Mouse (Mus musculus) kidney, postnatal 36 days (tissue): ENCODE measurements around the gene Armh1.
"Not testable (repeated sequence)": the region's sequence is repeated elsewhere in the genome, so short reads cannot be mapped to it uniquely, and the experiment has no call there.

ENCODE experiments used
- DNase-seq, 2 experiments: peaks; one replicate each; pipeline ENCODE4 v3.0.0; 2021 to 2022; ENCODE audit warnings: mixed read lengths in 2 of 2

The Armh1 gene

DNA sequence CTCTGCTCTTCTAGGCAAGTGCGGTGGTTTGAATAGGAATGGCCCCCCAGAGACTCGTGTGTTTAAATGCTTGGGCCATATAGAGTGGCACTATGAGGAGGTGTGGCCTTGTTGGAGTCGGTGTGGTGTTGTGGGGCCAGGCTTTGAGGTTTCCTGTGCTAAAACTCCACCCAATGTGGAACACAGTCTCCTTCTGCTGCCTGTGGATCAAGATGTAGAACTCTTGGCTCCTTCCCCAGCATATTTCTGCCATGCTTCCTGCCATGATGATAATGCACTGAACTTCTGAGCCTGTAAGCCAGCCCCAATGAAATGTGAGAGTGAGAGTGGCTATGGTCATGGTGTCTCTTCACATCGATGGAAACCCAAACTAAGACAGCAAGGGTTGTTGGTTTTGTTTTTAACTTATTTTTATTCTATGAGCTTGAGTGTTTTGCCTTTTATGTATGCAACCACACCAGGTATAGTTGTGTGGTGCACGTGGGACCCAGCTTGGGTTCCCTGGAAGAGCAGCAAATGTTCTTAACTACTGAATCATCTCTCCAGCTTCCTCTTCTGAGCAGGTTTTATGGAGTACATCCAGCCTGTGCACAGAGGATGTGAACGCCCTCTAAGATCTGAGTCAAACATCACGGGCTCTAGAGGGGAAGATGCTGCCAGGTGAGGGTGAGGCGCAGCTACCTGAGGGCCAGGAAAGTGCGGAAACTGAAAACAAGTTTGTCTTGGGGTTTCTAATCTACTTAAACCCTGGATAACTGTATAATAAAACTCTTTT lies 31.0 kb downstream of the Armh1 start:
- DNase-seq: no peak

DNA sequence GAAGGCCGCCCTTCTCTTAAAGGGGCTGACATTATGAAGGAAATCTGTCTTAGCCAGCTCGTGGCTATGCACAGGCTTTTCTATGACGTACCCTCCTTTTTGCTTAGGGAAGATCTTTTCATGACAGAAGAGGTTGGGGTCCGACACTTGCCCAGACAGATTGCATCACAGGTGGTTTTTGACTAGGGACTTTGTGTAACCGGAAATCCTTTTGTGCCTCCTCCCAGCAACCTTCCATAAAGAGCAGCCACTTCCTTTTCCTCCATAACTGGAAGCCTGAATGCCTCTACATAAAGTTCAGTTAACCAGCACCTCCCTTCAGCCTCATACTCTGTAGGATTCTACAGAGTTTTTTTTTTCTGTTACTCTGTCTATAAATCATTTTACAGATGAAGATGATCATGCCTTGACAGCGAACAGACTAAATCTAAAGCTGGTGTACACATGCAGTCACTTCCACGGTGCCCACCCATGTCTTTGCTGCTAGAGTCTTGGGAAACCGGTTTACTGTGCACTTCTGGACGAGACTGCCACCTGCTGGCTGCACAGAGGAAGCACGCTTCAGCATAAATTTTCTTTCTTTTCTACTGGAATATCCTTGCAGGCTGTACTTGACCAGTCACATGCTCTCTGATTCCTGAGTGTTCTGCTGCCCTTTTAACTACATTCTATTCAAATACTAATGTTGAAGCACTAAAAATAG lies 33.3 kb downstream of the Armh1 start:
- peak; percentile 74 to 76 for DNase-seq

DNA sequence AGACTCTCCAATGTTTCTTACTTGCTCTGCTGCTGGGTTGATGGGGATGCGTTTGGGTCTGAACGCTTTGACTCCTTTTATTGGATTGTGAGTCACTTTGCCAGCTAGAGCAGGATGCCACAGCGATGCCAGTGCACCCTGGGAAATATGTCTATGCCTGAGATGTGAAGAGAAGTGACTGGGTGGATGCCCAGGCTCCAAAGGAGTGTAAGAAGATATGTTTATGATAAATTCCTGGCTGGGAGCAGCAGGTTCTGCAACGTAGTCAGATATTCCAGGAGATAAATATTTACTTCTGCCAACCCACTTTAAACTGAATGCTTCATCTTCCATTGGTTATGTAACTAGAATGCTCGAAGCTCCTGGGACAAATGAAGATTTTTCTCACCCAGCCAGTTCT lies 34.9 kb downstream of the Armh1 start:
- DNase-seq: no peak

DNA sequence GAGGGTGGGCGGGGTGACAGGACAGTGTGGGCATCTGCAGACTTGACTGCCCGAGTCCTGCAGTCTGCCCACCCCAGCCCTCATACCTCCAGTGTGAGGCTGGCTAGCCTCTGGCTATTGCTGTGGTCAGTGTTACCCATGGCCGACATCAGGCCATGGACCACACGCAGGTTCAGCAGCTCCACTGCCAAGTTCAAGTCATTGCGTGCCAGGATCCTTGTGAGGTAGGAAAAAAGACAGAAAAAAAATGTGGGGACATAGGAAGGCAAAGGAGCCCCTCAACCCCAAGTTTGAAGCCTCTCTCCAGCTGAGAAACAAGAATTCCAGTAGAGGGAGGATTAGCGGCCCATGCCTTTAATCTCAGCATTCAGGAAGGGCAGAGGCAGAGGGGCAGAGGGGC lies 37.7 kb downstream of the Armh1 start:
- DNase-seq: no peak

DNA sequence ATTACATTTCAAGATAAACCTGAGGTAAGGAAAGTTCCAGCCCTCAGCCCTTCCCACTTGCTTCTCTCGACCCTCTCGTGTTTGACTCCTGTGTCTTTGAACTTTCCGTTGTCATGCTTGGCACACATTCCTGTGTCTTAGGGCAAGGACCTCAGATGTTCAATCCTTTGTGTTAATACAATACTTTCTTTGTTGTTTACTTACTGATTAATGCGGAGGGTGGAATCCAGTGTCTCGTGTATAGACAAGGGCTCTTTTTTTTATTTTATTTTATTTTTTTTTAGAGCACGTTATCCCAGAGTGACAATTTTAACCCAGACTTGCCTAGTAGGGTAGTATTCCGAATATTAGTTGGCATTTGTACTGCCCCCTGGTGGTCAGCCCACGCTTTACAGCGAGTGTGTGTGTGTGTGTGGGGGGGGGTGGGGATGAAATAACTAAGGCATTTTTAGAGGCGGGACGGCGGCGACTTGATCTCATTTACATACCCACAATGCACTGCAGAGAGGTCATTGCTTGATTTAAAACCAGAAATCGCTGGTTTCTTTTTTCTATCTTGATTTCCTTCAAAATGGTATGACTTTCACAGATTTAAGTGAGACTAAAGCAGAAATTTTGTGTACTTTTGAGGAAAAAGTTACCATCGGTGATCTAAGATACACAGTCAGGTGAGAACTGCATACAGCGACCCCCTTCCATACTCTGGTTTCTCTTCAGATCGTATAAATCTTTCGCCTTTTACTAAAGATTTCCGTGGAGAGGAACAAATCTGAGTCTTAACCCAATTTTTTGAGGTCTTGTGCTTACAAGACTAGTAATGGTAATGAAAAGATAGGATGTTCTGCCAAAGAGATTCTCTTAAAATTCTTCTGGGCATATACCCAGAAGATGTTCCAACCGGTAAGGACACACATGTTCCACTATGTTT lies 41.5 kb downstream of the Armh1 start:
- DNase-seq: peak; percentile 90 to 92

DNA sequence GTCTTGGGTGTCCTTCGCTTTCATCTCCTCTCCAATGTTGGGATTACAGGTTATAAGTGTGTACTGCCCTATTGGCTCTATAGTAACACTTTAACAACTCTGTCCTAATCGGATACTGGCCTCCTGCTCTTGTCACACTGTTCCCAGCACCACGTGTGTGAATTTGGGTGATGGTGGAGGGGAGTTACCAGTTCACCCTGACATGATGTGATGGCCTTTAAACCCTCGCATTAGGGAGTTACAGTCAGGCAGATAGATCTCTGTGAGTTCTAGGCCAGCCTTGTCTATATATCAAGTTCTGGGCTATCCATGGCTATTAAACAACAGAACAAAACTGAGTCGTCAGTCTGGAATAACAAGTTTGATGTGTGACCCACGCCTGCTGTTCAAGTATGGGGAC lies 42.3 kb downstream of the Armh1 start:
- no peak for DNase-seq

DNA sequence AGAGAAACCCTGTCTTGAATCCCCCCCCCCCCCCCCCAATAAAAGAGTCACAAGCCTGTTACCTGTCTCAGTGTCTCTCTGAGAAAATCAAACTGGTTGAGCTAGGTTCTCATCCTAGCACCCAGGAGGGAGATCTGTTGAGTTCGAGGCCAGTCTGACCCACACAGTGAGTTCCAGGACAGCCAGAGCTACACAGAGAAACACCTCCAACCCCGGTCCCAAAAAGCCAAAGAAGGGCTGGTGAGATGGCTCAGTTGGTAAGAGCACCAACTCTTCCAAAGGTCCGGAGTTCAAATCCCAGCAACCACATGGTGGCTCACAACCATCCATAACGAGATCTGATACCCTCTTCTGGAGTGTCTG lies 49.0 kb downstream of the Armh1 start:
- DNase-seq: no peak

DNA sequence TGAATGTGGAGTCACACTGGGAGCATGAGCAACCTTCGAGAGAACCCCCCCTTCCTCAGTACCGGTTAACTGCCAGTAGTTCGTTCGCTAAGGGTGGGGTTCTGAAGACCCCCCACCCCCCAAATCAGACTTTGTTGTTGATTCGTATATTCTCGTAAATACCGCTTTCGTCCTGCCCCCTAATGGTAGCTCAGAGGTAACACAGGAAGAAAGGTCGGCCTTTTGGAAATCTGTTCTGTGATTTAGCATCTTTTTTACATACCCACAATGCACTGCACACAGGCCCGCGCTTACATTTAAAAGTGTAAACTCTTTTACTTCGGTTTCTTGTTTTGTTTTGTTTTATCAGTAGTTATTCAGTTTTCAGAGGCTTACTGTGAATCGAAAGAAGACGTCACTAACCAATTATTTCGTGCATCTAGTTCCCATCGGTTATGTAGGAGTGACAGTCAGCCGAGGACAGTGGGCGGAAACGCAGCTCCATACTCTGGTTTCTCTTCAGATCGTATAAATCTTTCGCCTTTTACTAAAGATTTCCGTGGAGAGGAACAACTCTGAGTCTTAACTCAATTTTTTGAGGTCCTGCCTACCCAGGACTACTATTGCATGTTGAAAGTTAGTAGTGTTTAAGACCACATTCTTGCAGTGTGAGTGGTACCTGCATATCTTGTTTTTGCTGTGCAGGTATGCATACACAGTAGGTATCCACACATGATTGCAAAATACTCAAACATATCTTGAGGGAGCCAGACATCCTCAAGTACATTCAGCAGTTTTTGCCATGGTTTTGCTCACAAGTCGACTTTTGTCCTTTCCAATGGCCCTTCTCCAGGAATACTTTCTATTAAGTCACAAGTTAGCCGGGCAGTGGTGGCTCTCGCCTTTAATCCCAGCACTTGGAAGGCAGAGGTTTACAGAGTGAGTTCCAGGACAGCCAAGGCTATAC lies 49.6 kb downstream of the Armh1 start:
- DNase-seq: peak; percentile 61 to 67

DNA sequence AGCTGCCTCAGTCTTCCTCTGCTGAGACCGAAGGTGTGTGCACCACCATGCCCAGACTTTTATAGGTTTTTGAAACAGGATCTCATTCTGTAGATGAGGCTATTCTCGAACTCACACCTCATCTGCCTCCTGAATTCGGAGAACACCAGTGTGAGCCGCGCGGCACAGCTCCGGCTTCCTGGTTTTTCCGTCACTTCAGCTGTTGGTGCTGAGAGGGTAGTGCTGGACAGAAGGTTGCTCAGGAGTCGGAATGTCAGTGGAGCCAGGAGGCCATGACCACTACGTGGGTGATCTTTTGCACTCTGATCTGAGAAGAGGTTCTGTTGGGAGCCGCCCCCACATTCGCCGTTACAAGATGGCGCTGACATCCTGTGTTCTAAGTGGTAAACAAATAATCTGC lies 60.1 kb downstream of the Armh1 start:
- no peak for DNase-seq

DNA sequence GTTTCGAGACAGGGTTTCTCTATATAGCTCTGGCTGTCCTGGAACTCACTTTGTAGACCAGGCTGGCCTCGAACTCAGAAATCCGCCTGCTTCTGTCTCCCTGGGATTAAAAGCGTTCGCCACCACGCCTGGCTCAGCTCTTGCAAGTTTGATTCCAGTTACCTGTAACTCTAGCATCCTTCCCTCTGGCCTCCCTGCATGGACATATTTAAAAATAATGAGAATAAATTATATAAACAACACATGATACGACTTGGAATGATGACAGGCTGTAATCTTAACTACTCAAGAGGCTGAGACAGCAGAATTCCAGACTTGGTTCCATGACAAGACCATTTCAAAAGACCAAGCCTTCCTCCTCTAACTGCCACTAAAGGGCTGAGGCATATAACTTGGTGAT lies 61.3 kb downstream of the Armh1 start:
- no peak for DNase-seq

DNA sequence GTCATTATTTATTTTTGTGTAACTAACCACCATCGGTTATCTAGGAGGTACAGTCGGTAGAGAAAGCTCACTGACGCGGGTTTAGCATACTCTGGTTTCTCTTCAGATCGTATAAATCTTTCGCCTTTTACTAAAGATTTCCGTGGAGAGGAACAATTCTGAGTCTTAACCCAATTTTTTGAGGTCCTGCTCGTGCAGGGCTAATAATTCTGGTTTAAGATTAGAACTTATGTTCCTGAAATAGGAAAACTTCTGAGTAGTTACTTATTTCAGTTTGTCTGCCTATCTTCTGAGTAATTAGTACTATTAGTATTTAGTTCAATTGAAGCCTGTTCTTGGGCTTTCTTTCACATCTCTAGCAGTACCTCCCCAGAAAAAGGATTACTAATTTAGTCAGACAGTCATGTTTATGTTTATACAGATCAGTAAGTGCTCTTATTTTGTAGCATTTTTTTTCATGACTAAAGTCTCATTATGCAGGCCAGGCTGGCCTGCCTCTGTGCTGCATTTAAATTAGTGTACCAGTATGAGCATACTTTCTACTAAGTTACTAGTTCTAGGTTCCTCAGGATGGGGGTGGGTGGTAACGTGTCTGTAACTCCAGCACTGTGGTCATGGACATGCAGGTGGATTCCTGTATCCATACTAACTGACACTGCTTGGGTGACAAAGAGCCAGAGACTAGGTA lies 61.9 kb downstream of the Armh1 start:
- DNase-seq: peak; percentile 37 to 39

DNA sequence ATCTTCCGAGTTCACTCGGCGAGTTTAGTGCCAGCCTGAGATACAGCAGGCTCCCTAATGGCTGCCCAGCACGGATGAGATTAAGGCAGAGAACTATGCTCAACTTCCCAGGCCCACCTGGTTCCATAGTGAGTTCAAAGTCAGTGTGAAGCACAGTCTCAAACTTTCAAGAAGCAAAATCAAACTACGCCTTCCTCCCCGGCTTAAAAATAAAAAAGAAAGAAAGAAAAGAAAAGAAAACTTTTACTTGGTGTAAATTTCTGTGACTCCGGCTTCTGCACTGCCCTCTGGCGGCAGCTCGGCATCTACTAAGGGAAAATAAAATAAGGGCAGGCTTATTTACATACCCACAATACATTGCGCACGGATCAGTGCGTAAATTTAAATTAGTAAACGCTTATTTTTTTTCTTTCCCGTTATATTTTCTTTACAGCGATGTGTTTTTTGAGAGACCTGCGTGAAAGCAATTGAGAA lies 62.5 kb downstream of the Armh1 start:
- DNase-seq: peak; percentile 91 to 96

DNA sequence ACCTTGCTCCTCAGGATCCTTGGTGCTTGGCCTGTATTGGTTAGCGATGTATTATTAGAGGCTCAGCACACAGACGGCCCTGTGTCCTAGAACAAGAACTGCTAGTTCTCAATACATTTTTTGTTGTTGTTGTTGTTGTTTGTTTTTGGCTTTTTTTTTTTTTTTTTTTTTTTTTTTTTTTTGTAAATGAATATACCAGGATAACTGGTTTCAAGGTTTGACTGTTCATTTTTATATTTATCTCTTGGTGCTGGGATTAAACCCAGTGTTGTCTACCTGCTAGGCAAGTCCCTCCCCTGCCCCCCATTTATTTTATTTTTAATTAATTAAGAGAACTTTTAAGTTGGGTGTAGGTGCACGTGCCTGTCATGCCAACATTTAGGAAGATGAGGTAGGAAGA lies 63.0 kb downstream of the Armh1 start:
- DNase-seq: no peak

DNA sequence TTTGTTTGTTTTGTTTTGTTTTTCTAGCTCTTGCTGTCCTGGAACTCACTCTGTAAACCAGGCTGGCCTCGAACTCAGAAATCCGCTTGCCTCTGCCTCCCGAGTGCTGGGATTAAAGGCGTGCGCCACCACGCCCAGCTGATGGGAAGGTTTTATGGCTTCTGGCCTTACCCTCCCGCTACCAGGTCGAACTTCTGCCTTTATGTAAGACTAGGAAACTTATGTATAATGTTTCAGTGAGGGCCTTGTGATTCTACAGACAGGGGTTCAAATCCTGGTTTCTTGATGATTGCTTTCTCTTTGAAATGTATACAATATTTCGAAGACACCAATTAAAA lies 69.2 kb downstream of the Armh1 start:
- not testable (repeated sequence) for DNase-seq

DNA sequence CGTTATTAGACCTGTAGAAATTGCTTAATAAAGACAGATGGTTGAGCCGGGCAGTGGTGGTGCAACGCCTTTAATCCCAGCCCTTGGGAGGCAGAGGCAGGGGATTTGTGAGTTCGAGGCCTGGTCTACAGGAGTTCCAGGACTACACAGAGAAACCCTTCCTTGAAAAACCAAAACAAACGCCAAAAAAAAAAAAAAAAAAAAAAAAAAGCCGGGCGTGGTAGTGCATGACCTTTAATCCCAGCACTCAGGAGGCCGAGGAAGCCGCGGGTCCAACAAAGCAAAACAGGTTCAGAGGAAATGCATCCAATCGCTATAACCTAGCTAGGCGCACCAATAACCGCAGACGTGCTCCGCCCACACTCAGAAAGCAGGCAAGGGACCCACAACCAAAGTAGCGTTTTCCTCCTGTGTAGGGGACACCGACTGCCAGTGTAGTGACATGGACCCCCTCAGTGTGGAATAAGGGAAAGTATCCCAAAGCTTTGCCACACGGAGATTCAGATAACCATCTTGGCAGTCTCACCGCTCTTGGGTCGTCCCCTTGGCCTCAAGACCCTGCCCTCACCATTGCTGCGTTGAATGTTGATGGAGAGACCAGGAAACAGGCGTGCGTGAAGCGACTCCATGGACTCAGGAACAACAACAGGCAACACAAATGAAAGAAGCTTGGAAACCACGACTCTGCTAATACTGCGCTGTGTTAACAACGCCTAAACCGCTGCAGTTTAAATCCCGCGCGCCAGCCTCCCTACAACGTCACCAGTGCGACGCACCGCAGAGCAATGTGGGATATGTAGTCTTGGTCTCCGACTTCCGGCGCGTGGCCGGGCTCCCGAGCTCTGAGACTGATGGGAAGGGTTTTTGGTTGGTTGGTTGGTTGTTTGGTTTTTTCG lies 69.8 kb downstream of the Armh1 start, which contains the start of gene Kif2c:
Kif2c (minus strand) TSS at position 777 of the 896 bp plus-strand sequence.
- peak; percentile 94 to 95 for DNase-seq

DNA sequence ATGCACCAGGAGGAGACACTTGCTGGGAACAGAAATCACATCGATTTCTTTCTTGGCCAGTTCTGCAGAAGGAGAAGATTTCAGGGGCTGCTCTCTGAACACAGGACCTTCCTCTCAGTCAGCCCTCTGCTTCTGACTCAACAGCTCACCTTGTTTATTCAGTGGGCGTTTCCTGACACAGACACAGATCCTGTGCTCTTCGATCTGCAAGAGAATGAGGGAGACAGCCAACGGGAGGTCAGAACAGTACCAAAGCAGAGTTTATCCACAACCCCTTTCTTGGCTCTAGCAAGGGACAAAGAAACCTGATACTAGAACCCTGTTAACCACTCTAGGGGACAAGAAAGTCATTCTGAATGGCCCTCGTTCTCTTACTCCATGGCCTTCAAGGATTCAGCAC lies 82.0 kb downstream of the Armh1 start:
- DNase-seq: no peak
